Mouse (Mus musculus) liver, postnatal 0 days (tissue): Measurements from ENCODE around the gene Tmem184a. TPM values are rescaled to one million over a fixed set of nuclear protein-coding genes. Genes with fewer than 3 reads are reported as not detected.
A peak's percentile ranks its signal among the peaks of the same experiment; 100 is the strongest.

Experiments
- ATAC-seq: fragments of 200-750 bp; cut with Nextera tagmentation; 2 replicates; pipeline ENCODE4 v1.8.0; 2017; ENCODE audit warnings: mild to moderate bottlenecking, moderate library complexity
- DNase-seq: peaks from one replicate; pipeline ENCODE4 v3.0.0-alpha.2; 2016
- H3K27ac ChIP-seq: fragments of 300-500 bp; sonication (generic); 2 replicates; pipeline ENCODE4 v1.5.1; 2014; ENCODE audit warnings: antibody characterized with exemption, moderate library complexity, mild to moderate bottlenecking, low read depth
- H3K27me3 ChIP-seq: fragments of 300-500 bp; sonication (generic); 2 replicates; pipeline ENCODE4 v1.6.1; 2014; ENCODE audit warnings: low read length, control low read depth, mixed read lengths; ENCODE audit not compliant: insufficient read depth
- H3K36me3 ChIP-seq: fragments of 300-500 bp; sonication (generic); replicated peaks from 2 replicates; pipeline ENCODE4 v1.6.1; 2014; ENCODE audit warnings: mild to moderate bottlenecking, control low read depth, low read length, moderate library complexity, mixed read lengths; ENCODE audit not compliant: insufficient read depth
- H3K4me1 ChIP-seq: fragments of 300-500 bp; sonication (generic); 2 replicates; pipeline ENCODE4 v1.6.1; 2014; ENCODE audit warnings: antibody characterized with exemption, mild to moderate bottlenecking, control low read depth; ENCODE audit not compliant: insufficient read depth
- H3K4me2 ChIP-seq: fragments of 300-500 bp; sonication (generic); 2 replicates; pipeline ENCODE4 v1.6.1; 2014; ENCODE audit warnings: low read depth, mild to moderate bottlenecking, low read length, moderate library complexity, mixed read lengths
- H3K4me3 ChIP-seq: fragments of 300-500 bp; sonication (generic); 2 replicates; pipeline ENCODE4 v1.5.1; 2014; ENCODE audit warnings: low read depth, low read length
- H3K9ac ChIP-seq: fragments of 300-500 bp; sonication (generic); replicated peaks from 2 replicates; pipeline ENCODE4 v1.6.1; 2014; ENCODE audit warnings: mild to moderate bottlenecking, moderate library complexity
- H3K9me3 ChIP-seq: fragments of 300-500 bp; sonication (generic); 2 replicates; pipeline ENCODE4 v1.6.1; 2016; ENCODE audit warnings: mild to moderate bottlenecking, control low read depth, low read length, mixed read lengths
- CTCF ChIP-seq: sonication (generic); IDR thresholded peaks from 2 replicates; pipeline ENCODE4 v1.5.1; 2016; ENCODE audit warnings: antibody characterized with exemption, low read depth
- EP300 ChIP-seq: IDR thresholded peaks from 2 replicates; pipeline ENCODE4 v1.6.1; 2016; ENCODE audit warnings: antibody characterized with exemption, low read depth, mild to moderate bottlenecking
- WGBS: fragments of 180-500 bp; shearing (Covaris S2); extraction: QIAGEN DNeasy Blood & Tissue Kit; methylation state at CpG from one replicate; pipeline ENCODE4 v1.1.7; 2014; ENCODE audit not compliant: insufficient replicate concordance; 5-methylcytosine and 5-hydroxymethylcytosine counted together
- microRNA-seq: library from miRNA; unstranded; fragments of <30 nt; microRNA quantifications from one replicate; pipeline ENCODE4, GENCODE M21; 2016
- polyA plus RNA-seq: library from polyadenylated mRNA; unstranded; fragments of >200 nt; fragmentation: Nextera tagmentation; extraction: Ambion mirVana; gene quantifications from 2 replicates; pipeline ENCODE4 v1.2.1, GENCODE M21; 2015

The Tmem184a gene
- polyA plus RNA-seq, 1 experiment from 2014 or later = 3.2 TPM

DNA sequence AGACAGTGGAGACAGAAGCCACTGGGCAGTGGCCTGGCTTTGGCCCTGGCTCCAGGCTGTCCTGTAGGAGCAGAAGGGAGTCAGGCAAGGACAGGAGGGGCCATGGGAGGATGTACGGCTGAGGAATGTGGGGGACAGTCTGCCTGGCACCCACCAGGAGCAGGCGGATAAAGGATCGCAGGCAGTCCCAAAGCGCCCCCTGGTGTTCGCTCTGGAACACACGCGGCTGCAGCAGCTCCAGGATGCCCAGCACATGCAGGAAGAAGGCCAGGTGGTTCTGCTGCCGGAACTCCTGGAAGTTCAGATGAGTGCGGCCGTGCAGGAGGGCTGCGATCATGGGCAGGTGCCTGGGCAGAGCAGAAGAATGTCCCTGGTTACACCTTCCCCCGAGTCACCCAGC lies 65.0 kb downstream of the Tmem184a start:
- no peaks in the 10 kb centered on the region for H3K4me1 ChIP-seq
- ATAC-seq = no peak
- no peak overlapping the region for H3K4me3 ChIP-seq
- WGBS = 37% methylated on average over 12 of the region's 12 CpGs
- no peak overlapping the region for H3K27ac ChIP-seq
- no peak overlapping the region for H3K9ac ChIP-seq
- H3K9me3 ChIP-seq = no peaks in the 10 kb centered on the region
- H3K4me2 ChIP-seq = no peak overlapping the region
- TF ChIP-seq EP300 = no peak
- TF ChIP-seq CTCF = peak; percentile 86
- no peaks in the 10 kb centered on the region for H3K27me3 ChIP-seq
- peaks cover 38% of the 10 kb centered on the region for H3K36me3 ChIP-seq
- peak; percentile 75 for DNase-seq

Small RNA genes within 50 kb of the gene (microRNA-seq; reads per million reads assigned to microRNA genes)
- not detected for gene Mir7037

Other genes starting within 250 kb of the Tmem184a start
- 4.9 and 5.8 TPM in 2 replicates for gene Micall2, start 83.6 kb downstream of the Tmem184a start, polyA plus RNA-seq
- gene Ints1, start 44.2 kb downstream of the Tmem184a start, polyA plus RNA-seq = 5.6 and 6.4 TPM in 2 replicates
- gene Mafk, start 28.4 kb downstream of the Tmem184a start, polyA plus RNA-seq = 15.7 and 19.1 TPM in 2 replicates
- not detected in 2 replicates for gene Gm26938, start 6.5 kb upstream of the Tmem184a start, polyA plus RNA-seq
- gene Psmg3, start 7.0 kb upstream of the Tmem184a start, polyA plus RNA-seq = 28.8 and 29.1 TPM in 2 replicates
- gene Elfn1, start 88.0 kb upstream of the Tmem184a start, polyA plus RNA-seq = not detected in 2 replicates